Mouse (Mus musculus): ENCODE results near the gene Cog4.
"Not testable (repeated sequence)": the region's sequence is repeated elsewhere in the genome, so short reads cannot be mapped to it uniquely, and the experiment has no call there.

Cog4 gene

GRCm38 (mm10) chr8:110921492-110922230 is 75.3 kb downstream of the Cog4 start:
- peak; percentile 82 for DNase-seq (ENCODE audit: low read depth, low spot score)

GRCm38 (mm10) chr8:110925691-110926140 is 79.3 kb downstream of the Cog4 start:
- no peak for DNase-seq (ENCODE audit: low read depth, low spot score)

- no peak for DNase-seq (ENCODE audit: low read depth, low spot score)
These were observed 80.3 kb downstream of the Cog4 start for GRCm38 (mm10) chr8:110926690-110927089.

- DNase-seq (ENCODE audit: low read depth, low spot score), result no peak
These were observed 82.0 kb downstream of the Cog4 start for GRCm38 (mm10) chr8:110928435-110928834.

GRCm38 (mm10) chr8:110929066-110929465 is 82.7 kb downstream of the Cog4 start:
- DNase-seq (ENCODE audit: low read depth, low spot score), result no peak

- not testable (repeated sequence) for DNase-seq (ENCODE audit: low read depth, low spot score)
These were observed 83.3 kb downstream of the Cog4 start for GRCm38 (mm10) chr8:110929672-110930071.

- DNase-seq (ENCODE audit: low read depth, low spot score), result no peak
These were observed 85.0 kb downstream of the Cog4 start for GRCm38 (mm10) chr8:110931176-110931939.
